Mouse (Mus musculus) testis, postnatal 14 days (tissue): ENCODE measurements around the gene Chrna7.

Experiments
- DNase-seq: peaks from one replicate; pipeline ENCODE4 v3.0.0; 2021; ENCODE audit warnings: low spot score

Gene Chrna7

GRCm38 (mm10) chr7:63060996-63061395 lies 151.4 kb downstream of the Chrna7 start:
- no peak for DNase-seq
